Mouse (Mus musculus) G1E (cell line): ENCODE results near the gene Krtap1-5.

Experiments used
- CTCF ChIP-seq: IDR thresholded peaks from 2 replicates; pipeline ENCODE4 v1.5.1; 2012; ENCODE audit warnings: low read depth, low read length, inconsistent platforms, mixed read lengths
- GATA1 ChIP-seq: IDR thresholded peaks from 2 replicates; pipeline ENCODE4 v1.6.1; 2012; ENCODE audit warnings: borderline replicate concordance, low read length, inconsistent platforms, mixed read lengths
- GATA2 ChIP-seq: IDR thresholded peaks from 2 replicates; pipeline ENCODE4 v1.6.1; 2012; ENCODE audit warnings: low read depth, low read length, inconsistent platforms, borderline replicate concordance
- POLR2AphosphoS5 ChIP-seq: IDR thresholded peaks from 2 replicates; pipeline ENCODE4 v1.6.1; 2012; ENCODE audit warnings: low read depth, low read length, inconsistent platforms; ENCODE audit not compliant: insufficient replicate concordance
- TAL1 ChIP-seq: conservative IDR thresholded peaks from 2 replicates; pipeline ENCODE4 v1.6.1; 2012; ENCODE audit warnings: low read depth, low read length, inconsistent platforms, mixed read lengths

- TF ChIP-seq CTCF (no peak), POLR2AphosphoS5 (no peak), GATA1 (no peak), GATA2 (no peak), TAL1 (no peak)
Observed at GRCm38 (mm10) chr11:99562580-99562979, 18.2 kb downstream of the Krtap1-5 start.
